Mouse (Mus musculus) erythroblast, embryonic 14.5 days (primary cell): ENCODE measurements around the gene Filip1l. TPM values are rescaled to one million over a fixed set of nuclear protein-coding genes. Genes with fewer than 3 reads are reported as not detected.

Source experiments
- H3K27me3 ChIP-seq: 2 replicates; pipeline ENCODE4 v1.6.1; 2012; ENCODE audit warnings: inconsistent platforms; ENCODE audit not compliant: control insufficient read depth
- H3K36me3 ChIP-seq: 2 replicates; pipeline ENCODE4 v1.6.1; 2012; ENCODE audit warnings: mild to moderate bottlenecking, inconsistent platforms; ENCODE audit not compliant: control insufficient read depth
- H3K4me1 ChIP-seq: 2 replicates; pipeline ENCODE4 v1.6.1; 2012; ENCODE audit warnings: inconsistent platforms; ENCODE audit not compliant: control insufficient read depth
- H3K4me3 ChIP-seq: replicated peaks from 2 replicates; pipeline ENCODE3; 2012; ENCODE audit warnings: moderate library complexity, mild to moderate bottlenecking, inconsistent platforms
- H3K9me3 ChIP-seq: 2 replicates; pipeline ENCODE4 v1.6.1; 2012; ENCODE audit warnings: low read length, inconsistent platforms, mixed read lengths; ENCODE audit not compliant: control insufficient read depth
- GATA1 ChIP-seq: IDR thresholded peaks from 2 replicates; pipeline ENCODE4 v1.6.1; 2012; ENCODE audit warnings: low read length, inconsistent platforms, mixed read lengths
- TAL1 ChIP-seq: IDR thresholded peaks from 3 replicates; pipeline ENCODE4 v1.6.1; 2012; ENCODE audit warnings: low read length, inconsistent platforms, mixed read lengths
- polyA plus RNA-seq: library from polyadenylated mRNA; stranded (reverse); fragments of >175 nt; gene quantifications from 2 replicates; pipeline ENCODE4 v1.2.3, GENCODE M21; 2012

Gene Filip1l
- polyA plus RNA-seq, 1 experiment: not detected

DNA sequence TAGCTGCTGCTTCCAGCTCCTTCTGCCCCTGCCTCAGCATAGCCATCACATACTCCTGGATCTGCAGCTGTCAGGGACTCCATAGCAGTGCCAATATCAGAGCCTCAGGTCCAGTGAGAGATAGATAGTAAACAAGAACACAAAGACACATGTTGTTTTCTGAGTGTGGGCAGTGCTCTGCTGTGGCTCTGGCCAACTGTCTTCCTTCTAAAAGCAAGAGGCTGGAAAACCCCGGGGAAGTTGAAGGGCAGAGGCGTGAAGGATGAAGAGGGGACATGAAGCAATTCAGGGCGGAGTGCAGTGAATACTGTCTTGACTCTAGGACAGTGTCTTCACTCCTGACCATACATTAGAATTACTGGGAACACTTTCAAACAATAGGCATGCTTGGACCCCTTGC lies 102.7 kb downstream of the Filip1l start:
- no peaks in the 10 kb centered on the region for H3K36me3 ChIP-seq
- H3K27me3 ChIP-seq: no peaks in the 10 kb centered on the region
- TF ChIP-seq GATA1: no peak
- no peak for TF ChIP-seq TAL1
- H3K9me3 ChIP-seq: no peaks in the 10 kb centered on the region
- H3K4me1 ChIP-seq: no peaks in the 10 kb centered on the region
- H3K4me3 ChIP-seq: no peak overlapping the region

GRCm38 (mm10) chr16:57456003-57456402 lies 103.1 kb downstream of the Filip1l start:
- no peaks in the 10 kb centered on the region for H3K4me1 ChIP-seq
- no peak for TF ChIP-seq TAL1
- TF ChIP-seq GATA1: no peak
- no peaks in the 10 kb centered on the region for H3K9me3 ChIP-seq
- no peak overlapping the region for H3K4me3 ChIP-seq
- H3K27me3 ChIP-seq: no peaks in the 10 kb centered on the region
- no peaks in the 10 kb centered on the region for H3K36me3 ChIP-seq

GRCm38 (mm10) chr16:57465386-57465913 lies 112.6 kb downstream of the Filip1l start:
- Histone ChIP-seq H3K9me3 (no peaks in the 10 kb centered on the region), H3K4me1 (no peaks in the 10 kb centered on the region), H3K36me3 (no peaks in the 10 kb centered on the region), H3K27me3 (no peaks in the 10 kb centered on the region), H3K4me3 (no peak overlapping the region)
- TF ChIP-seq TAL1 (no peak), GATA1 (no peak)

- Histone ChIP-seq H3K4me1 (no peaks in the 10 kb centered on the region), H3K9me3 (no peaks in the 10 kb centered on the region), H3K4me3 (no peak overlapping the region), H3K27me3 (no peaks in the 10 kb centered on the region), H3K36me3 (no peaks in the 10 kb centered on the region)
- no peak for TF ChIP-seq GATA1
- TF ChIP-seq TAL1: no peak
Measured at GRCm38 (mm10) chr16:57469301-57469700, 116.4 kb downstream of the Filip1l start.

- no peaks in the 10 kb centered on the region for H3K9me3 ChIP-seq
- H3K4me1 ChIP-seq: no peaks in the 10 kb centered on the region
- H3K4me3 ChIP-seq: no peak overlapping the region
- no peaks in the 10 kb centered on the region for H3K27me3 ChIP-seq
- H3K36me3 ChIP-seq: no peaks in the 10 kb centered on the region
- TF ChIP-seq TAL1: no peak
- TF ChIP-seq GATA1: no peak
Measured at GRCm38 (mm10) chr16:57469869-57470268, 117.0 kb downstream of the Filip1l start.

GRCm38 (mm10) chr16:57470286-57470830 lies 117.5 kb downstream of the Filip1l start:
- H3K27me3 ChIP-seq: no peaks in the 10 kb centered on the region
- H3K4me3 ChIP-seq: no peak overlapping the region
- H3K36me3 ChIP-seq: no peaks in the 10 kb centered on the region
- TF ChIP-seq TAL1 (no peak), GATA1 (no peak)
- no peaks in the 10 kb centered on the region for H3K4me1 ChIP-seq
- H3K9me3 ChIP-seq: no peaks in the 10 kb centered on the region

- Histone ChIP-seq H3K4me3 (no peak overlapping the region), H3K27me3 (no peaks in the 10 kb centered on the region), H3K9me3 (no peaks in the 10 kb centered on the region), H3K4me1 (no peaks in the 10 kb centered on the region), H3K36me3 (no peaks in the 10 kb centered on the region)
- TF ChIP-seq GATA1 (no peak), TAL1 (no peak)
Measured at GRCm38 (mm10) chr16:57471071-57471470, 118.2 kb downstream of the Filip1l start.

- no peak overlapping the region for H3K4me3 ChIP-seq
- no peaks in the 10 kb centered on the region for H3K4me1 ChIP-seq
- no peaks in the 10 kb centered on the region for H3K36me3 ChIP-seq
- TF ChIP-seq TAL1 (no peak), GATA1 (no peak)
- H3K9me3 ChIP-seq: peaks cover 7% of the 10 kb centered on the region
- H3K27me3 ChIP-seq: no peaks in the 10 kb centered on the region
Measured at GRCm38 (mm10) chr16:57473415-57474085, 120.7 kb downstream of the Filip1l start.

DNA sequence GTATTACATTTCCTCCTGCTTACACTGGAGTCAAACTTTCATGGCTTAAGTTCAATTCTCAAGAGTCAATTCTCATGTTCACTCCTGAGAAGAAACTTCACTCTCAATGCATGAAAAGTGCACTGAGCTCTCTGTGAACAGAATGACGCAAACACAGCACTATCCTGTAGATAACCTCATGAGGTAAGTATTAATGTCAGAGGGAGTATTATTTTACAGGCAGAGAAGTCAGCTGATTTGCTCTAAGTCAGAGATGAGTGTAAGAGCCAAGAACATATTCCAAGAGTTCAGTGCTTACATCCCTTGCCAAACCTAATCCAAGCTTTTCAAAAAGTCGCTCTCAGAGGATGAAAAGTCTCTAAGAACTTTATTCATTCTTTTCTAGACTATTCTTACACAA lies 125.6 kb downstream of the Filip1l start:
- H3K4me1 ChIP-seq: no peaks in the 10 kb centered on the region
- no peaks in the 10 kb centered on the region for H3K36me3 ChIP-seq
- H3K9me3 ChIP-seq: peaks cover 7% of the 10 kb centered on the region
- H3K4me3 ChIP-seq: no peak overlapping the region
- no peaks in the 10 kb centered on the region for H3K27me3 ChIP-seq
- TF ChIP-seq GATA1 (no peak), TAL1 (no peak)

DNA sequence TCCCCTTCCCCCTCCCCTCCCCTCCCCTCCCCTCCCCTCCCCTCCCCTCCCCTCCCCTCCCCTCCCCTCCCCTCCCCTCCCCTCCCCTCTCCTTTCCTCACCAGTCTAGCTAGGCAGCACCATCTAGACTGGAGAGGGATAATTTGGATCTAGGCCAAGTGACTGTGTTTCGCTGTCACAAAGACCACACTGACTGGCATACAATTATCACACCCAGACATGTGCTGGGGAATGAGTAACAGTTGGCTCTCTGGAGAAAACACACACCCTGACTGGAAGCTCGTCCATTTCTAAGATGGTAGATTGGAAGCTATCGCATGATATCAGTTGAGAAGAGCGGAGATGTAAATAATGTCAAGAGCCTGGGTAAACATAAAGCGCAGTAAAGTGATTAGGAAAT lies 126.9 kb downstream of the Filip1l start:
- H3K4me1 ChIP-seq: no peaks in the 10 kb centered on the region
- no peaks in the 10 kb centered on the region for H3K36me3 ChIP-seq
- H3K4me3 ChIP-seq: no peak overlapping the region
- H3K9me3 ChIP-seq: peaks cover 7% of the 10 kb centered on the region
- H3K27me3 ChIP-seq: no peaks in the 10 kb centered on the region
- TF ChIP-seq GATA1: no peak
- TF ChIP-seq TAL1: no peak
